Mouse (Mus musculus) lung, postnatal 10 days (tissue): ENCODE measurements around the gene Apon.
"Not testable (repeated sequence)": the region's sequence is repeated elsewhere in the genome, so short reads cannot be mapped to it uniquely, and the experiment has no call there.

ENCODE experiments used
- DNase-seq: peaks from one replicate; pipeline ENCODE4 v3.0.0; 2021

Apon gene

GRCm38 (mm10) chr10:128253677-128254255, at the start of gene Apon:
TSS of gene Apon (plus strand) at chr10:128254096.
- no peak for DNase-seq

- no peak for DNase-seq
Observed at GRCm38 (mm10) chr10:128204941-128205340, 49.0 kb upstream of the Apon start.

GRCm38 (mm10) chr10:128208326-128208725, 45.6 kb upstream of the Apon start:
- no peak for DNase-seq

GRCm38 (mm10) chr10:128209311-128210009, 44.4 kb upstream of the Apon start:
- DNase-seq: no peak

GRCm38 (mm10) chr10:128210131-128210530, 43.8 kb upstream of the Apon start:
- DNase-seq: no peak

- DNase-seq: no peak
Observed at GRCm38 (mm10) chr10:128210954-128211353, 42.9 kb upstream of the Apon start.

- DNase-seq: peak; percentile 95
Observed at GRCm38 (mm10) chr10:128211390-128212108, 42.3 kb upstream of the Apon start, which contains the start of gene Spryd4. TSS of gene Spryd4 (minus strand) at chr10:128211807.

GRCm38 (mm10) chr10:128212148-128212547, 41.7 kb upstream of the Apon start:
- no peak for DNase-seq

- peak; percentile 82 for DNase-seq
Observed at GRCm38 (mm10) chr10:128212871-128213323, 41.0 kb upstream of the Apon start.

- not testable (repeated sequence) for DNase-seq
Observed at GRCm38 (mm10) chr10:128214112-128214511, 39.8 kb upstream of the Apon start.

GRCm38 (mm10) chr10:128214981-128215380, 38.9 kb upstream of the Apon start:
- DNase-seq: no peak

- no peak for DNase-seq
Observed at GRCm38 (mm10) chr10:128218387-128219117, 35.3 kb upstream of the Apon start.

GRCm38 (mm10) chr10:128221533-128222286, 32.2 kb upstream of the Apon start:
- DNase-seq: no peak

GRCm38 (mm10) chr10:128225064-128225463, 28.8 kb upstream of the Apon start:
- DNase-seq: no peak

- DNase-seq: no peak
Observed at GRCm38 (mm10) chr10:128225538-128225937, 28.4 kb upstream of the Apon start, which contains the start of gene Mip. TSS of gene Mip (plus strand) at chr10:128225838.

- no peak for DNase-seq
Observed at GRCm38 (mm10) chr10:128227592-128227991, 26.3 kb upstream of the Apon start.

GRCm38 (mm10) chr10:128228009-128228408, 25.9 kb upstream of the Apon start:
- DNase-seq: no peak

GRCm38 (mm10) chr10:128230582-128230981, 23.3 kb upstream of the Apon start:
- no peak for DNase-seq

GRCm38 (mm10) chr10:128231146-128231545, 22.8 kb upstream of the Apon start:
- DNase-seq: no peak

- DNase-seq: peak; percentile 89
Observed at GRCm38 (mm10) chr10:128231697-128232419, 22.0 kb upstream of the Apon start, which contains the start of gene Timeless. TSS of gene Timeless (plus strand) at chr10:128232065.

- peak; percentile 82 for DNase-seq
Observed at GRCm38 (mm10) chr10:128232420-128232985, 21.4 kb upstream of the Apon start.
